Mouse (Mus musculus): Measurements from ENCODE around the gene Ano4. TPM values are rescaled to one million over a fixed set of nuclear protein-coding genes. Genes with fewer than 3 reads are reported as not detected.

The Ano4 gene
- polyA plus RNA-seq, 1 experiment from 2014 or later, result 0.64 TPM

DNA sequence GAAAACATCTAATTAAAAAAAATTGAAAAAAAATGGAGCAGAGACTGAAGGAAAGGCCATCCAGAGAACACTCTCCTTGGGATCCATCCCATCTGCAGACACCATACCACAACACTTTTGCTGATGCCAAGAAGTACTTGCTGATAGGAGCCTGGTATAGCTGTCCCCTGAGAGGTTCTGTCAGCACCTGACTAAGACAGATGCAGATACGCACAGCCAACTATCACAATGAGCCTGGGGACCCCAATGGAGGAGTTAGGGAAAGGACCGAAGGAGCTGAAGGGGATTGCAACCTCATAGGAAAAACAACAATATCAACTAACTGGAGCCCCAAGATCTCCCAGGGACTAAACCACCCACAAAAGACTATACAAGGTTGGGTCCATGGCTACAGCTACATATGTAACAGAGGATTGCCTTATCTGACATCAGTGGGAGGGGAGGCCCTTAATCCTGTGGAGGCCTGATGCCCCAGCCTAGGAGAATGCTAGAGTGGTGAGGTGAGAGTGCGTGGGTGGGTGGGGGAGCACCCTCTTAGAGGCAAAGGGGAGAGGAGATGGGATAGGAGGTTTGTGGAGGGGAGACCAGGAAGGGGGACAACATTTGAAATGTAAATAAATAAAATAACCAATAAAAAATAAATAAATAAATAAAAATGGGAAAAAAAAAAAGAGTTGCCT, 71.4 kb downstream of the Ano4 start:
- Histone ChIP-seq H3K4me1 (no peaks in the 10 kb centered on the region), H3K4me3 (replicated peaks) (no peak overlapping the region), H3K9ac (no peak overlapping the region), H3K27me3 (replicated peaks) (no peaks in the 10 kb centered on the region), H3K36me3 (no peaks in the 10 kb centered on the region), H3K9me3 (no peaks in the 10 kb centered on the region), H3K27ac (no peak overlapping the region), H3K4me2 (no peak overlapping the region)
- ATAC-seq (ENCODE audit: insufficient read depth, low FRiP score, low read depth), result no peak
- whole genome bisulfite sequencing, result 88% methylated on average over 3 of the region's 3 CpGs

DNA sequence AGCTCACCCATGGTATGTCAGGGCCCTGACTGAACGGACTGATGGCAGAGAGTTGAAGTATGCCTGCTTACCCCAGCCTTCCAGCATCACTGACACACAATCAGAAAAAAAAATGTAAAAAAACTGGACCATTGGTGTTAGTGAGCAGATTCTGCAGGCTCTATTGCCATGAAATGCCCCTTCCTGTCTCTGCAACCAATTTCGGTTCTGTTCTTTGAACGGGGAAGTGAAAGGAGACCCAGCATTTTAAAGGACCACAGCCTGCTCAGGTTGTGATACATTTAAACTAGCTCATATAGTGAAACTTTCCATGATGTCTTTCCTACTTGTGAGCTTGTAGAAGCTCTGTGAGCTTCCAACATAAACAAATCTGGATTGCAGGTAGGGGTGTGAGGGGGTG, 77.2 kb downstream of the Ano4 start:
- Histone ChIP-seq H3K4me2 (no peak overlapping the region), H3K4me1 (no peaks in the 10 kb centered on the region), H3K9ac (no peak overlapping the region), H3K27ac (no peak overlapping the region), H3K9me3 (no peaks in the 10 kb centered on the region), H3K27me3 (replicated peaks) (no peaks in the 10 kb centered on the region), H3K36me3 (no peaks in the 10 kb centered on the region), H3K4me3 (replicated peaks) (no peak overlapping the region)
- no peak for ATAC-seq (ENCODE audit: insufficient read depth, low FRiP score, low read depth)
- 79% methylated on average over 3 of the region's 3 CpGs for WGBS

DNA sequence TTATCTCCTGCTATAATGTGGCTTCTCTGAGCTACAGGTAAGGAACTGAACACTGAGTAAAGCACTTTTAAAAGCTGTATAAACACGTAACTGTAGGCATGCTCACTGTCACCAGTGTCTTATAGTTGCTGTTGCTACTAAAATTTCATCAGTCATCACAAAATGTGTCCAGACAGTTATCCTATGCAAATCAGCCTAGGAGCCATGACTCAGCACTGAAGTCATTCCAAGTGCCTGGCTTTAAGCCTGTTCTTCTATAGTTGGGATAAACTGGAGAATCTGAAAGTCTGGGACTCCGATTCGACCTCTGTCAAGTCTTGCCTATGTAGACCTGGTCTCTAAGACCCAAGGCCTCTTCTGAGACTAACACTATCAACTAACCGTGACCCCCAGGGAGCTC, 81.2 kb downstream of the Ano4 start:
- H3K4me1 ChIP-seq, result no peaks in the 10 kb centered on the region
- no peak overlapping the region for H3K4me2 ChIP-seq
- H3K9ac ChIP-seq, result no peak overlapping the region
- no peak overlapping the region for H3K27ac ChIP-seq
- no peaks in the 10 kb centered on the region for H3K9me3 ChIP-seq
- H3K4me3 ChIP-seq (replicated peaks), result no peak overlapping the region
- WGBS, result 70% methylated on average over 4 of the region's 4 CpGs
- H3K27me3 ChIP-seq (replicated peaks), result no peaks in the 10 kb centered on the region
- ATAC-seq (ENCODE audit: insufficient read depth, low FRiP score, low read depth), result no peak
- H3K36me3 ChIP-seq, result no peaks in the 10 kb centered on the region

DNA sequence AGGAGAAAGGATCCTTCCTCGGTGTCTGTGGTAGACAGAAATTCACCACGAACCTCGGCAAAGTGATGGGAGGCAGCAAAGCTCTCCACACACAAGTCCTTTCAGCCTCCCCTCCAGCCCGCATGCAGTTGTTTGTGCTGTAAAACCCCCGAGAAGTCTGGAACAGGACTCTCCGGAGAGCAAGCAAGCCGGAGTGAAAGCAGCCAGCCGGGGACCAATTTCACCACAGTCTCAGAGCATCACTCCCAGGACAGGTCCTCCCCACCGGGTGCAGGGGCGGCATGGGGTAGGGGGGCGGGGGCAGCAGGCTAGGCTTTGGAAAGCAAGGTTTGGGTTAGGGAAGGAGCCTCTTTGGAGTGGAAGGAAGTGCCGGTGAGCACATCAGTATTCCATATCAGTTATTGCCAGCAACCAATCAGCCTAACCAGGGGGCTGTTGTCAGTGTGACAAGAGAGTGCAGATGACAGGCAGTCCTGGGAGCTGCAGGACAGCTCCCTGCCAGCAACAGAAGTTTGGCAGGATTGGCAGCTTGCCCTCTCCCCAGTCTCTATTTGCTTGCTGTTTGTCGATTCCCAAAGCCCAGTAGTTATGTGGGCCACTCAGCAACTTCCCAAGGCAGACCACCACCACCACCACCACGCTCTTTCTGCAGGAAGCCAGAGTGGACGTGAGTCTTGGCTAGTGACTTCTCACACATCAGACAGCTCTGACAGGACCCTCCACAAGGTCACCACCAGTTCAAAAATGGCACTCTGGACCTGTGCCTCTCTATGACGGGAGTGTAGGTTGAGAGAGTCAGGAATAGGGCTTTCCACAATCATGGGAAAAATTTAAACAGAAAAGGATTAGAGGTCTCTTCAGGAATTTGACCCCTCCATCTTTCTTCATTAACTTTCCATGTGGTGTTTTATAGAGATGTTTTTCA, 86.8 kb downstream of the Ano4 start:
- 4% methylated on average over 16 of the region's 16 CpGs for WGBS
- no peak overlapping the region for H3K9ac ChIP-seq
- H3K4me3 ChIP-seq (replicated peaks), result peak overlapping the region; percentile 31
- no peaks in the 10 kb centered on the region for H3K36me3 ChIP-seq
- no peak for ATAC-seq (ENCODE audit: insufficient read depth, low FRiP score, low read depth)
- peaks cover 5% of the 10 kb centered on the region; the same call in 1 of the 2 replicates for H3K4me1 ChIP-seq
- H3K4me2 ChIP-seq, result peak overlapping the region; percentile 54
- no peaks in the 10 kb centered on the region for H3K27me3 ChIP-seq (replicated peaks)
- H3K27ac ChIP-seq, result no peak overlapping the region
- H3K9me3 ChIP-seq, result no peaks in the 10 kb centered on the region

DNA sequence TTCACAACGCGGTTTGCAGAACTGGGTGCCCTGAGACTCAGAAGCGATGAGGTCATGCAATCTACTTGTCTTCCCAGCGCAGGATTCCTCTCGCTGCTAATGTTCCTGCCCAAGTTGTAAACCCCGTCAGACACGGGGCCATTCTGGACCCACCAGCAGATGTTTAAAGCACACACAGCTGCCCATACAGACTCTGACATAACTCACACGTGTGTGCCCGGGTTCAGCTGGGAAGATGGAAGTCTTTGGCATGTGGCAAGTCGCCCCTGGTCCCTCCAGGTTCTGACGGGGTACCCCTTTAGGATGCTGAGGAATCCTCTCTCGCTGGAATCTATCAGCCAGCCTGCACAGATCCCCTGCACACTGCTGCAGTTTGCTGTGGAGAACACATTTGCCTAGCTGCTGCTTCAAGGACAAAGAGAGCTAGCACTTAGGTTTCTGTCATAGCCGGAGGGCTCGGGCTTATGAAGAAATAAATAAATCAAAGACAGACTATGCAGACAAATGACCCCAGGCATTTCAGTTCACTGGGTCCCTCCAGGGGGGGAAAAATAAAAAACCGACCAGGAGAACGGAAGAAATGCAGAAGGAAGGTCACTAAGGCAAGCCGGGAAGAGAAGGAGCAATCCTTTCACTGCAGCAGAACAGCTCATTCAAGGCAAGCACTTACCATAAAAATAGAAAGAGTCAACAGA, 87.7 kb downstream of the Ano4 start:
- Histone ChIP-seq H3K9me3 (no peaks in the 10 kb centered on the region), H3K36me3 (no peaks in the 10 kb centered on the region), H3K4me2 (peak overlapping the region; percentile 54), H3K9ac (no peak overlapping the region), H3K4me1 (peaks cover 5% of the 10 kb centered on the region; the same call in 1 of the 2 replicates), H3K27me3 (replicated peaks) (no peaks in the 10 kb centered on the region), H3K4me3 (replicated peaks) (peak overlapping the region; percentile 31), H3K27ac (no peak overlapping the region)
- WGBS, result 5% methylated on average over 17 of the region's 17 CpGs
- ATAC-seq (ENCODE audit: insufficient read depth, low FRiP score, low read depth), result 0 out of 2 replicates have a peak, but pooled peaks have one; percentile 43

DNA sequence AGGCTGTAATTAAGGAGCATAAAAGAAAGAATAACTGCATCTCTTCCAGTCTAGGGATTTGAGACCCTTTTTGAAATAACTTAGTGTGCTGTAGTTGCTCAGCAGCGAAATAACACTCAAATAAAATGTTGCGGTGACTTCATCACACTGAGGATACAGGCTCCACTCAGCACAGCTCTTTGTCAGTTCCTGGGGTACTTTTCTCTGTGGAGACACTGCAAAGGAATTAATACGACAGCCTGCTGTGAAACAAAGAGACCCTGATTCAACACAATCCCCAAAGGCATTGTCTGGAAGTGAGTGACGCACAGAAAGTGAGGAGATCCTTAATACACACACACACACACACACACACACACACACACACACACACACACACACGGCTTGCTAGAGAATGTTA, 89.8 kb downstream of the Ano4 start:
- Histone ChIP-seq H3K9me3 (no peaks in the 10 kb centered on the region), H3K4me2 (no peak overlapping the region), H3K27me3 (replicated peaks) (no peaks in the 10 kb centered on the region), H3K36me3 (no peaks in the 10 kb centered on the region), H3K27ac (no peak overlapping the region), H3K4me1 (peaks cover 5% of the 10 kb centered on the region; the same call in 1 of the 2 replicates), H3K9ac (no peak overlapping the region), H3K4me3 (replicated peaks) (no peak overlapping the region)
- ATAC-seq (ENCODE audit: insufficient read depth, low FRiP score, low read depth), result no peak
- WGBS, result 61% methylated on average over 5 of the region's 5 CpGs

DNA sequence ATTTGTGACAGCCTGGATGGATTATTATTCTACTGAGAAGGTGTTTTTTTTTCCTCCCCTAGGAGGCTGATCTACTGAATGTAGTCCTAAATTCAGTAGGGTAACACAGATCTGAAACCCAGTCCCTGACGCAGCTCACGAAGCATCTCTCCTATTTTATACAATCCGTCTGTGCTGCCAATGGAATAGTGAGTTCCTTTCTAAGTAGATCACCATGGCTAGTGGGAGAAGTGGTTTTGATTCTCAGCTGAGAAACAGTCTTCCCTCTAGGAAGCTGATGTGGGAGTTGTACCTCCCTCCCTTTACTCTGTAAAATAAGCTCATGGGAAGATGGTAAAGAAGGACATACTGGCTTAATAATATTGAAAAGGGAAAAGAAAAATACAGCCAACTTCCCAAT, 90.8 kb downstream of the Ano4 start:
- Histone ChIP-seq H3K4me3 (replicated peaks) (no peak overlapping the region), H3K9me3 (no peaks in the 10 kb centered on the region), H3K4me2 (no peak overlapping the region), H3K4me1 (peaks cover 5% of the 10 kb centered on the region; the same call in 1 of the 2 replicates), H3K9ac (no peak overlapping the region), H3K27ac (no peak overlapping the region), H3K36me3 (no peaks in the 10 kb centered on the region), H3K27me3 (replicated peaks) (no peaks in the 10 kb centered on the region)
- no peak for ATAC-seq (ENCODE audit: insufficient read depth, low FRiP score, low read depth)
- 47% methylated on average over 3 of the region's 3 CpGs for WGBS

DNA sequence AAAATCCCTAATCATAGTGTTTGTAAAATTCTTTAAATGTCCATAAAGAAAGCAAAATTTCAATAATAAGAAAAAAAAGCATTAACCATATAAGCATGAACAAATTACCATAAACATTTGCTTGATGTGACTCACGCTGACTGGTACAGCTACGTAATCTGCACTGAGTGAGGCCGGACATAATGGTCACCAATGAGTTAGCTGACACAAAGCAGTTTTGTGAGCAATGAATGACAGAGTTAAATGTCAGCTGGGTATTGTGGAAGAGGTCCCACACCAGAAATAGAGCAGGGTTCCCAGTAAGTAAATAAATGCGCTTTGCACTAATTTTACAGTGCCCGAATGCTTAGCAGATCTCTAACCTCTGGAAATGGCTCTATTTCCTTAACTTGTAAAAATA, 91.9 kb downstream of the Ano4 start:
- peaks cover 2% of the 10 kb centered on the region; the same call in 1 of the 2 replicates for H3K4me1 ChIP-seq
- 69% methylated on average over 5 of the region's 5 CpGs for WGBS

DNA sequence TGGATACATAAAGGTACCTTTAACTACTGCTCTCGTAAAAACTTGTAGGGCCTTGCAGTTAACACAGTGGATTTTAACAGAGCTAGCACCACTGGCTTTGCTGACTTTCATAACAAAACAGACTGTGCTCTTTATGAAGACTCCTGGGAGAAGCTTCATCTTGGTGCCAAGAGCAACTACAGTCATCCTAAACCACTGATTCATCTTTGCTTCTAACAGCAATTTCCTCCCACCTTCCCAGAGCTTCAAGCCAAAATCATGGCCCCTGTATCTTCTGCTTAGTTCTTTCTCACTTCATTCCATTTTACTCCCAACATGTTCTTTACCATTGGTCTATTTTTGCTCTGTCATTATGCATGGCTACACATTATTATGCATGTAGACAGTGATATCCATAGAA, 100.8 kb downstream of the Ano4 start:
- Histone ChIP-seq H3K9ac (no peak overlapping the region), H3K36me3 (no peaks in the 10 kb centered on the region), H3K27me3 (replicated peaks) (no peaks in the 10 kb centered on the region), H3K4me3 (replicated peaks) (no peak overlapping the region), H3K9me3 (no peaks in the 10 kb centered on the region), H3K27ac (no peak overlapping the region), H3K4me2 (no peak overlapping the region), H3K4me1 (no peaks in the 10 kb centered on the region)
- 72% methylated on average over 1 of the region's 1 CpGs for WGBS
- ATAC-seq (ENCODE audit: insufficient read depth, low FRiP score, low read depth), result no peak

More for the DNA sequence above, 91.9 kb downstream of the Ano4 start:
- Histone ChIP-seq H3K36me3 (no peaks in the 10 kb centered on the region), H3K4me2 (no peak overlapping the region), H3K27me3 (replicated peaks) (no peaks in the 10 kb centered on the region), H3K4me3 (replicated peaks) (no peak overlapping the region), H3K9ac (no peak overlapping the region), H3K9me3 (no peaks in the 10 kb centered on the region), H3K27ac (no peak overlapping the region)
- ATAC-seq (ENCODE audit: insufficient read depth, low FRiP score, low read depth), result no peak

DNA sequence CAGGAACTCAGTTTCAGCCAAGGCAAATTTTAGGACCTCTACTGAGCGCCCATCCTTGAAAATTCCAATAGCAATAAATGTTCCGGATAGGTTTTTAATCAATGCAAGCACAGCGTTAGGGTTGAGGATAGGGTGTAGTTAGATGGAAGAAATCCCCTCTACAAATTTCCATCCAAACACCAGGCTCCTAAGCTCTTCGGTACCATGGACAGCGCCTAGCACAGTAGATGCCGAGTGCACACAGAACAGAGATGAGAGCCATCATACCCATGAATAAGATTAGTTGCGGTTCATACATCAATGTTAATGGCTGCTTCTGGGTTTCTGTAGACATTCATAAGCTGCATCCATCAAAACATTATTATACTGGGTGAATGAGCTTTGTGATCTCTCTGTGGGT, 120.0 kb downstream of the Ano4 start:
- Histone ChIP-seq H3K27ac (no peak overlapping the region), H3K9me3 (no peaks in the 10 kb centered on the region), H3K9ac (no peak overlapping the region), H3K4me3 (replicated peaks) (no peak overlapping the region), H3K4me2 (no peak overlapping the region), H3K36me3 (no peaks in the 10 kb centered on the region), H3K4me1 (no peaks in the 10 kb centered on the region), H3K27me3 (replicated peaks) (no peaks in the 10 kb centered on the region)
- 32% methylated on average over 7 of the region's 7 CpGs for WGBS
- no peak for ATAC-seq (ENCODE audit: insufficient read depth, low FRiP score, low read depth)

DNA sequence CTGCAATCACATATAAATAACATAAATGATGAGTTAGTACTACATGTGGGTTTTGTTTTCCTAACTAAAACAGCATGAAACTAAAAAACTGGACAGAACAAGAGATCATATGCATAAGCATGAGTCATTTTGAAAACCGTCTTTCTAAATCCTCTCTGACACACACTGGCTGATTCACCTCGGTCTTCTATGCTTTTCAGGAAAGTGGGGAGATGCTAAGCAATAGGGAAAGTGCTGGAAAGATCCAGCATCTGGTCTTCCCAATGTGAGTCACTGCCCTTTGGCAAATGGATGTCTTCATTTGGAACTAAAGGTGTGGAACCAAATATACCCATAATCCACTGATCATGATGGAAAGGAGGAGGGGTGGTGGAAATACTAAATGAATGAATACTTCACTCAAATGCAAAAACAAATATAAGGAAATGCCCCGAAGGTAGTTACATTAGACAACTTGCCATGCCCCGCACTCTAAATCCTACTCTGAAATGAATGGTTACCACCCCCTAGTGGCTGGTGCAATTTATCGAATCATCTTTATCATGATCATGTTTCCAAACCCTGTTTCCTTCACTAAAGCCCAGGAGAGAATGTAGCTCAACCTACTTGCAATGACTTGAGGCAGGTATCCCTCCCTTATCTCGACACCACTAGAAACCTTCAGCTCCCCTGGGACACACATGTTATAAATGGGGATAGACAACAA, 122.1 kb downstream of the Ano4 start:
- WGBS, result 75% methylated on average over 6 of the region's 6 CpGs
- H3K4me1 ChIP-seq, result no peaks in the 10 kb centered on the region
- H3K27me3 ChIP-seq (replicated peaks), result no peaks in the 10 kb centered on the region
- no peak overlapping the region for H3K4me3 ChIP-seq (replicated peaks)
- no peak for ATAC-seq (ENCODE audit: insufficient read depth, low FRiP score, low read depth)
- no peaks in the 10 kb centered on the region for H3K36me3 ChIP-seq
- no peak overlapping the region for H3K9ac ChIP-seq
- H3K9me3 ChIP-seq, result no peaks in the 10 kb centered on the region
- H3K4me2 ChIP-seq, result no peak overlapping the region
- H3K27ac ChIP-seq, result no peak overlapping the region

Data from stomach, embryonic 15.5 days (tissue).